Mouse (Mus musculus) megakaryocyte progenitor cell, adult 5-6 weeks (primary cell): ENCODE measurements around the gene Acer3. TPM values are rescaled to one million over a fixed set of nuclear protein-coding genes. Genes with fewer than 3 reads are reported as not detected.

Experiments
- ATAC-seq: replicated peaks from 2 replicates; pipeline ENCODE4 v1.8.0; 2016; ENCODE audit warnings: mild to moderate bottlenecking, moderate TSS enrichment, inconsistent platforms; ENCODE audit not compliant: poor library complexity
- total RNA-seq, 2 experiments: library from RNA; stranded (forward) in 1 of 2; stranded (reverse) in 1 of 2; fragments of 157-497, 149-512 nt in 1 of 2; fragments of 200-1000 nt in 1 of 2; gene quantifications; 2 replicates each; pipeline versions ENCODE4 v1.2.3 to v1.2.4; 2015 to 2017

Gene Acer3
- total RNA-seq, 2 experiments from 2014 or later: 43.4 to 59.0 TPM

DNA sequence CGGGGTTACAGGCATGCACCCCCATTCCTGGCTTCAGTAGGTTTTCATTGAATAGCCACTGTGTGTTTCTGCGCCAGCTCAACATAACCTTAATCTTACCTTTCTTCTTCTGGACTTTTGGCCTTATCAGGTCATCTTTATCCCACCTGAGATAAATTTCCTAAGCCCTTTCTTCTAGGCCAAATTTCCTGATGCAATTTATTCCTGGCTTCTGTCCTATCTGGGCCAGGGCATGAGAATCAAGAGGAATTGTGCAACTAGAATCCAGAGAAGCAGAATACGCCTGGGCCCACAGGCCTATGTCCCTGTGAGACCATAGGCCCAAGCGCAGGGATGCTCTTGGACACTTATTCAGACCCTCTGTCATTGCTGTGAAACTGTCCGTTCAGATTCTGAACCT is 12.5 kb upstream of the Acer3 start:
- no peak for ATAC-seq

DNA sequence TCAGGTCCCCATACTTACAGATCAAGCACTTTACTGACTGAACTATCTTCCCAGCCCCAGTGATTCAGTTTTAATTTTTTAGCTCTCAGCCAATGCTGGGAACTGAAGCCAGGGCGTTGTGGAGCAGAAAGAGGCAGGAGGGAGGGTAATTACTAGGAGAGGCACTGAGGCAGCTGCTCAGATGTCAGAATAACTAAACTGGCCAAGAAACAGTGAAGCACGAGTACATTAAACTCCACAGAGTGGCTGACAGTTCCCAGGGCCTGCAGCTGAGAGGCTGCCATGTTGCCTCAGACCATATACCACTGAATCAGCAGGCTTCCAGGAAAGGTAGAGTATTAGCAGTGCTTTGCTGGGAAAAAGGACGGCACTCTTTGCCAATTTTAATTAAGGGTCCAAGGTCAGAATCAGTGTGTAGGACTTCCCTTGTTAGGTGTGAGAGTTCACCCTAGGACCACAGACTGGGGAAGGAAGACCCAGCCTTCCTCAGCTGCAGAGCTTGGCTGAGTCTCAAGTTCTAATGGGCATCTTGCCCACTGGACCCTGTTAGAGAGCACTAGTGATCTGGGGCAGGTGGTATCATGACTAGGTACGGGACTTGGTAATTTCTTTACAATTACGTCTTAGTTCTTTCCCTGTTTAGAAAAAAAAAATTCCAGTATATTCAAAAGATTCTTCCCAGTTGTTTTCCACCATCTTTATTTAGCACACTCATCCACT is 11.8 kb upstream of the Acer3 start:
- ATAC-seq: no peak

DNA sequence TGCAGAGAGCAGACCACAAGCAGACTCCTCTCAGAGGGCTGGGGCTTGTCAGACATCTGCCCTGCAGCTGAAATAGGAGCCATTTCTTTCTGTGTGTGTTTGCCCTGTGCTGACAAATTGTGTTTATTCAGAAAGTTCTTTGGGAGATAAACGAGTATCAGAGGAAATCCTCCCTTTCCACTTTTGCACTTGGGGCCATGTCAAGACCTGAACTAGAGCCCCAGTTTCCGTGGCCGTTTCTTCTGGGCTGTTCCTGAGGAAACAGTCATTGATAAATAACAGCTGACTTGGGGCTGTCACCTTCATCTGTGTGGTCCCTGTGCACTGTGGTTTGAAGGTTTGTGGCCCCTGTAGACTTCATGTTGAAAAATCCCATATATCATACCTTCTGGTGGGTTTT is 10.9 kb upstream of the Acer3 start:
- ATAC-seq: no peak

DNA sequence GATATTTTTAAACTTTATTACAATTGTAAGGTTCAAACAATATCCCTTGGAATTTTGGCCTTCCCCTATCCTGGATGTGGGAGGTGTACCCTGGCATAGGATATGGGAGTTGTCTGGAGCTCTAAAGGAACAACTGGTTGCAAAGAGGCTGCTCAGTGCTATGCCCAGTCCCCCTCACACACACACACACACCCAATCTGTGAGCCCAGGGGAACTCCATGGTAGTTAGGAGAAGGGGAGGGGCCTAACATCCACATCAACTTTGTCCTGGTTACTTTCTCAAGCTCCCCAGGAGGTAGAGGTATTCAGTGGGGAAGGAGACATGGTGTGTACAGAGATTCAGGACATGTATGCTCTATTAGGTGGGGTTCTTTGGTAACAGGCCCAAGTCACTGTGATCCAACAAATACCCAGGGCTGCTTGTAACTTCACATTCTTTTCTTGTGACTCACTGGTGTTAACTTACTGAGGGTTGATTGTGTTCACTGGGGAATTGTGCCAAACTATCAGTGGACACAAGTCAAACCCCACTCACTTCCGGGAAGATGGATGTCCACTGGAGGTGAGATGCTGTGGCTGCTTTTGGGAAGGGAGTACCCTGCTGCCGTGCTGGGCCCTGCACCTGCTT is 9.5 kb upstream of the Acer3 start:
- ATAC-seq: peak; percentile 2; the same call in 1 of the 2 replicates

DNA sequence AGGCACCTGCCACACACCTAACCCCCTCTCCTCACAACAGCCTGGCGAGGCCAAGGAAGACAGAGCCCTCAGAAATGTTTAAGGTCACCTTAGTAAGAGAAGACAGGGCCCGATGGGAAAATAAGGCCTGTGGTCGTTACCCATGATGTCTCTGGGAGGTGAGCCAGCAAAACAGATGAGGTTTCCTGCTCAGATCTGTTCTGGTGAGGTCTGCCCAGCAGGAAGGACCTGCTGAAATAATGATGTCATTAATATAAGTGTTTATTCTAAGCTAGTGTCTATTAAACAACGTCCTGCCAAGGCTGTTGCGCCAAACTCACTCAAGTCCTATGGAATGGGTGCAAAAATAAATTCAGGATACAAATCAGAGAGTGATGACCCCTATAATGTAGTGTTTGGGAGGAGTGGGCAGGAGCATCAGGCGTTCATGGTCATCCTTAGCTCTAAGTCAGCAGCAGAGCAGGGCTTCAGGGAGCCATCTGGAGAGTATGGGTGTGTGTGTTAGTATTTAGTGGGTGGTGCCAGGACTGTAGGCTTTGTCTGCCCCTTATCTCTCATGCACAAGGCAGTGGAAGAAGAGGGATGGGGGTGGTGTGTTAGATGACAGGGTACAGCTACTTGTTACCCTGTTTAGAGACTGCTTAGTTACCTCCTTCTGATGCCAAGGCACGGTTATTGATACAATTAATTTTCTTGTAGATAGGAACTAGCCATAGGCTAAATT is 8.8 kb upstream of the Acer3 start:
- ATAC-seq: peak; percentile 95

DNA sequence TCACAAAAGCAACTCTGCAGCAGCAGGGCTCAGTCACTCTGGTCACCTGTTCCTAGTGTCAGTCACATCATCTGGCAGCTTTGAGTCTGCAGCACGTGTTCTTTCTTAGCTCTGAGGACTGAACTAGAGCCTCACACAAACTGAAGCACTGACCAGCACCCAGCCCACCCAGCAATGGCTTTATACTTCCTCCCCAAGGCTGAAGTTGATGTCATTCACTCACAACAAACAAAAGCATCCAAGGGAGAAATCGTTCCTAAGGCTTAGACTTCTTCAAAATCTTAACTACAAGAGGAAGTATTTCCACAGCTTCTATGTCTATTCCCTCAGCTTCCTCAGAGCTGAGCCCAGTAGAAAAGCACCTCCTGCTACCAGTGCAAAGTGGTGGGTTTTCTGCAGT is 7.3 kb upstream of the Acer3 start:
- ATAC-seq: no peak

DNA sequence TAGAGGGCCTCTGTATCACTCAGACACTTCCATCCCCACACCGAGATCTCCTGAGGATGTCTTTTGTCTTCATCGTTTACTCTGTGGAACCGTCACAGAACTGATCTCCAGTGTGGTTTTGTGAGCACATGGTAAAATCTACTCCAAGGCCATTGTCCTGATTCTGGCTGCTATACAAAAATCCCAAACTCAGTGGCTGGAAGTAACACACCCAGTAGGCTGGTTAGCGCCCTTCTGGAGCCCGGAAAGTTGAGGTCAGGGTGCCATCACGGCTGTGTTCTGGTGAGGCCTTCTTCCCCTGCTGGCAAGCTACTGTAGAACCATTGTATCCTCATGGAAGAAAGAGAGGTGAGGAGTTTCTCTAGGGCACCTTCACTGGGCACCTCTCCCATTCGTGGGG is 5.0 kb upstream of the Acer3 start:
- ATAC-seq: no peak

DNA sequence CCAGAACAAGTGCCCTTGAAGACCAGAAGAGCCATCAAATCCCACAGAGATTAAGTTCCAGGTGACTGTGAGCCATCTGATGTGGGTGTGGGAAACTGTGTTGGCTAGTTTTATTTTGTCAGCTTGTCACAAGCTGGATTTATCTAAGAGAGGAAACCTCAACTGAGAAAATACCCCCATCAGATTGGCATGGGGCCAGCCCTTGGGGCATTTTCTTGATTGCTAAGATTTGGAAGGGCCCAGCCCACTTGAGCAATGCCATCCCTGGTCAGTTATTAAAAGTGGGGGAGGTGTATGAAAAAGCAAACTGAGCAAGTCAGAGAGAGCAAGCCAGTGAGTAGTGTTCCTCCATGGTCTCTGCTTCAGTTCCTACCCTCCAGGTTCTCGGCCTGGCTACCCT is 3.2 kb upstream of the Acer3 start:
- no peak for ATAC-seq

DNA sequence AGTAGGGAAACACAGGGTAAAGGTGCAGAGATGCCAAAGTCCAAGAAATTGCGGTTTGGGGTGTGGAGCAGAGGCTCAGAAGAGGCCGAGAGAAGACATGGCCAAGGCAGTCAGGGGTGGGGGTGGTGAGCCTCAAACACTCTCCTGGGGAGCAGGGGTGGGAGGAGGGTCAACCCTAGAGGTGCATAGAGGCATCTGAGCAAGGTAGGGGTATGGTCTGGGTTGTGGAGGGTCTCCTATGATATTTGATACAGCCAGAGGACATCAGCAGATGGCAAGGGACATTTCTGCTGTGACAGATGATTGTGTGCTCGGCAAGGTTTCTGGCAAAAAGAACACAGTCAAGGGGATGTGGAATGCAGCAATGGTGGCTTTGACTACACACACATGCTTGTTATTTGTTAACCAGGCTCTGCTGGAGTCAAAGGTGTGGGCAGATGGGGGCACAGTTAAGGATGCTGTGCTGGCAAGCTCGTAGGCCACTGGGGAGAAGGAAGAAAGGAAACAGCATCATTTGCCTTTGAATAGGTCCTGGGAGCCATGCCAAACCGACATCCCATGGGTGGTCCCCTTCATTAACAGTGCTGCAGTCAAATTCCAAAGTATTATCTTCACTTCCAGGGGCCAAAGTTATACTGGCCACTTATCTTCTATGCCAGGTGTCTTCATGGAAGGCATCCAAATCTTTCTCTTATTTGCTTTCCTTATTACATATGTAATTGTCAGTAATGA is 2.4 kb upstream of the Acer3 start:
- ATAC-seq: peak; percentile 70

DNA sequence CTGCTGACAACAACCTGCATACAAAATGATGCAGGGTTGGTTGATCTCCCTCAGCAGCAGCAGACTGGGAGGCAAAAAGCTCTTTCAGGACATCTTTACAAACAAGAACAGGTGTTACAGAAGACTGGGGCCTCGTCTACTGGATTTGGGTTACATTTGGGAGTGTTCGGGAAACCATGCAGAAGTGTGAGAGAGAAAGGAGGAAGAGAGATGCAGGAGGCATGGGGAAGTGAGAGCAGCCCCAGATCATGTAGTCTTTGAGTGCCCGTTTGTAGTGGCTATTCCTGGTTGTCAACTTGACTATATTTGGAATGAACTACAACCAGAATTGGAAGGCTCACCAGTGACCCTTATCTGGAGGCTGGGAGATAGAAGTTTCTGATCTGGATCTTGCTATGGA is 1.4 kb upstream of the Acer3 start:
- peak; percentile 37 for ATAC-seq

DNA sequence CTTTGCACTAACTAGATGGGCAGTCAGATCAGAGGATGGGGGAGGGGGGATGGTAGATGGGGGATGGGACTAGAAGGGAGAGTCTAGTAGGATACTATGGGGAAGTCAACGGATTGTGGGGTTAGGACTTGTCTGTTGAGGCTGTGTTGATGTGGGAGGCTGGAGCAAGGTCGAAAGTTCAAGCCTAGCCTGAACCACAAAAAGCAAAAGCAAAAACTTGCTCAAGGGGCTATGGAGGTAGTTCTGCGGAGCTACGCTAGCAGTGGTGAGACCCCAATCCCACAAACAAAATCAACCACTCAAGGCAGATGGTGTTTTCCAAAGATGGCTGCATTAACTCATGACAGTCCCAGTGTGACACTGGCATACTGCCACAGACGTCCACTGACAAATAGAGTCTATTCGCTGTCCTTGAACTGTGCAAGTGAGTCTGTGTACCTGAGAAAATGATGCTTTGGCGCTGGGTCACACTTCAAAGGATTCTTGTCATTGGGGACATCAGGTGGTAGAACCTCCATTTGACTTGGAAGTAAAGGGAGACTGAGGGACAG is 927 bp downstream of the Acer3 start:
- no peak for ATAC-seq

DNA sequence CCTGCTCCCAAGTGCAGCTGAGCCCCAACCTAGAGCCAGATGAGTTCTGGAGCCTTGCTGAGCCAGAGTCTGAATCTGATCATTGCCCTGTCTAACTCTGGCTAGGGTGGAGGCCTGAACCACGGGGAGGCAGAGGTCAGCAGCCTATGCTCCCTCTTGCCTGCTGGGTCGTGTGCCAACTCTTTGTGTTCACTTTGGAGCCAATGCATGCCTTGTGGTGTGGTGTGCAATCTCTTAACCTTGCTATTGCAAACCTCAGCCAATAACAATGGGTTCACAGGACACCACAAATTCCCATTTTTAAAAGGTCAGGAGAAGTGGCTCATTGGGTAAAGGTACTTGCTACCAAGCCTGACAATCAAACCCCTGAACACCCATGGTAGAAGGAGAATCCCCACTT is 4.4 kb downstream of the Acer3 start:
- no peak for ATAC-seq

DNA sequence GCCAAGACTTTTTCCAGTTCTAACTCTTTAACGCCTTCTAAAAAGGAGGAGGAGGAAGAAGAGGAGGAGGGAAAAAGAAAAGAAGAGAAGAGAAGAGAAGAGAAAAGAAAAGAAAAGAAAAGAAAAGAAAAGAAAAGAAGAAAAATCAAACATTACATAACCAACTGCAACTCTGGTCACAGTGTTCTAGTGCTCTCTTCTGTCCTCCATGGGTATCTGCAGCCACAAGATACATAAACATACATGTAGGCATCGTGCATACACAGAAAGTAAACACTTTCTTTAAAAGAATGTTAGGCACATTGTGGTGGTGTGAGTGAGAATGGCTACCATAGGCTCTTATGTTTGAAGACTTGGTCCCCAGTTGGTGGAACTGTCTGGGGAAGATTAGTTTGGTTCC is 5.9 kb downstream of the Acer3 start:
- no peak for ATAC-seq

DNA sequence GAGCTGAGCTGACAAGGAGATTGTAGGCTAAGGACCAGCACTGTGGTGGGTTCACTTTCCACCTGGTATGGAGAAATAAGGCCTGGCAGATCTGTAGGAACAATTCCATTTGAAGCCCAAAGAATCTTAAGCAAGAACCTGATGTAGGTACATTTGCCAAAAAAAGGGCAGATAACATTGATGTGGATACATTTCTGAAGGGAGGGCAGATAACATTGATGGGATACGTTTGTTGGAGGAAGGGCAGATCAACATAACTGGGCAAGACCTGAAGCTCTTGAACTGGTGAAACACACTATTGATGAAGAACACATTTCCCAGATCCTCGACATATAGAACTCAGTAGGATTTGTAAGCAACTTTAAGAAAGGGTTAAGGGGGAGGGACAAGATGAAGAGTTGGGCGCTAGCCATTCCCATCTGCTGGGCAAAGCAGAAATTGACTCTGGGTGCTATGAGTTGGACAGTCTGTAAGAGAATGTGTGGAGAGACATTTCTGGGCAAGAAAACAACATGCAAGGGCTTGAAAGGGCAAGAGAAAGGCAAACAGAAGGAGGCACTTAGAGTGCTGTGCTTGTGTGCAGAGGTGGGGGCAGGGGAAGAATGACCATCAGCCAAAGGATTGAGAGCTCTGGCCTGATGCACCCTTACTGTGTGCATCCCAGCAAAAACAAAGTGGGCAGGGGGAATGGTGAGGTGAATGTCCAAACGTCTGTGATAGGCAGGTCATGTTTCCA is 8.7 kb downstream of the Acer3 start:
- ATAC-seq: no peak

DNA sequence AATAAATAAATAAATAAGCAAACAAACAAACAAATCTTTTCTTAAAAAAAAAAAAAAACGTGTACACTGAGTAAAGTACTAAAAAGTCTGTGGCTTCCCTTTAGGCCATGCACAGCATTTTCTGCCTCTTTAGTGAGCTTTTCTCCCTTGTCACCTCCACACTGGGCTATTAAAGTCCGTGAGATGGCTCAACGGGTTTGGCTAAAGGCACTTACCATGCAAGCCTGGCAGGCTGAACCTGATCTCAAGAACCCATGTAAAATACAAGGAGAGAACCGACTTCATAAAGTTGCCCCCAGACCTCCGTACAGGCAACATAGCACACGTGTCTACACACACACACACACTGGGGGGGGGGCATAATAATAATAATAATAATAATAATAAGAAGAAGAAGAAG is 10.7 kb downstream of the Acer3 start:
- no peak for ATAC-seq

DNA sequence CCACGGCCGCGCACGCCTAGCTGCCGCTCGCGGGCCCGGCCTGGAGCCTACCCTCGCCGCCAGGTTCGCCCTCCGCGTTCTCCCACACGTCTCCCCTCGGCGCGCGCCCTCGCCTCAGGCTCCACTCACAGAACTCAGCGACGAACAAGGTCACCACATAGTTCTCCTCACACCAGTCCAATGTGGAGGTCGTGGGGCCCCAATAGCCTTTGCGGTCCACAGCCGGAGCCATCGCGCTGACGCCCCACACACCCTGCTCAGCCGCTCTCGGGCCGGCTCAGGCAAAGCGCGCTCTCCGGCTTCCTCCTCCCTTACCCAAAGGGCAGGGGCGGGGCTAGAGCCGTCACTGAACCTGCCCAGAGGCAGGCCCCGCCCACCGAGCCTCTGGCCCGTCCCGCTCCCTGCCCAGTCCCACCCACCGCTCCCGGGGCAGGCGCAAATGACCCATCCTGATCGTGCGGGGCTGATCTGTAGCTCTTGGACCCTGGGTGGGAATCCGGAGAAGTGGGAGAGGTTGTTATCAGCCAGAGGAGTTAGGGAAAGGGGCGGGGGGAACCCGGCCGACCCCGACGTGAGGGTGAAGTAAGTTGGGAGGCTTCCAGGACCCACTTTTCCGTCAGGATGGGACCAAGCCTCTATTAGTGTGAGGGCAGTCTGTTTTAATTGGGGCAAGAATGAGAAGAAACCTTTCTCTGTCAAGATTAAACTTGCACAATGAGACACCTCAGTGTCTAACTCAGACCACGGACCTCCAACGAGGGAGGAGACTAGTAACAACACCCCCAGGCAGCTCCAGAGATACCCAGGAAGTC is 11.6 kb downstream of the Acer3 start:
- peak; percentile 98 for ATAC-seq

DNA sequence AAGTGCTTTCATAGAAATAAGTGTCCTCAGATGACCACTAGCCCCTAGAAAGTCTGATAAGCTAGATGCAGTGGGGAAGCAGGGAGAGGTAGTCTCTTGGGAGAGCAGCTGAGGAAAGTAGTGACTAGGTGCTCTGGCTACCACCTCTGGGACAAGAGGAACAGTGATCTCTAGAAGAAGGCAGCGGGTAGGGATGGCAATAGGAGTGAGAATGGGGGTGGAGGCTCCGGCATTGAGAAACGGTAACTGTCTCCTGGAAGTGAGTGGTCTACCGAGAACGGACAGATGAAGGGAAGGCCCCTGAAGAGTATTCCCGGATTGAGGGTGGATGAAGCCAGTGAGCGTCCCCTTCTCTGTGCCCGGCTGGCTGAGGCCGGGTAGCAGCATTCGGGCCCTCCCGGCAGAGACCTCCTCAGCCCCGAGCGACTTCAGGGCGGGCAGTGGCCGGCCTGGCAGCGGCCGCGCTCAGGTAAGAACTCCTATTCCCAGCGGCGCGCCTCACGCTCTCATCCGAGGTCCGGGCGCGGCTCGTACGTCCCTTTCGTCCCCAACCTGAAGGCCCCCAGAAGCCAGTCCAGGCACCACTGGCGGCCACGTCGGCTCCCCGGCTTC is 12.3 kb downstream of the Acer3 start:
- 0 out of 2 replicates have a peak, but pooled peaks have one; percentile 2 for ATAC-seq

DNA sequence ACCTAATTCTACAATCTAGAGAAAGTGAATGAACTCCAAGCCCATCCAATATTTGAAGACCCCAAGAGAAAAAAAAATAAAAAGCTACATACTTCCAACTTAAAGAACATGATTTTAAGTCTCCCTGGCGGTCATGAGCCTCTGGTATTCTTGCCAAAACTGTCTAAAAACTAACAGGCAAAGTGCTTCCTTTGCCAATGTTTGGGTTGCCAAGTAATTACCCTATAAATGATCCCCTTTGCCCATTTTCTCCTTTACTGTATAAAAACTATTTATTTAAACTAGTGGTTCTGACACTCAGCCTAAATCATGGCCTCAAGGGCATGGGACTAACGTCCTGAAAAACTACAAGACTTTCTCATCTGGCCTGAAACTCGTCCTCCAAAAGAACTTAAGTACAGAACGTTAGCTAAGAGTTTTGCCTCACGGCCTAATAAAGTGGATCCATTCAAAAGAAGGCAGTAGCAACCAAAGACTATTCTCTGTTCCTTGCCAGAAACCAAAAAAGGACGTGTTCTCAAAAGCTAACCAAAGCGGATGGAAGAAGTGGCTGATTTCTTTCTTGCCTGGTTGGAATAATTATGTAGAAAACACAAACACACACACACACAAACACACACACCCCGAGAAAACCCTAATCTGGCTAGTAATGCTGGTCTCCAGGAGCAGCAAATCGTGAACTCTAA is 12.9 kb downstream of the Acer3 start:
- ATAC-seq: no peak

DNA sequence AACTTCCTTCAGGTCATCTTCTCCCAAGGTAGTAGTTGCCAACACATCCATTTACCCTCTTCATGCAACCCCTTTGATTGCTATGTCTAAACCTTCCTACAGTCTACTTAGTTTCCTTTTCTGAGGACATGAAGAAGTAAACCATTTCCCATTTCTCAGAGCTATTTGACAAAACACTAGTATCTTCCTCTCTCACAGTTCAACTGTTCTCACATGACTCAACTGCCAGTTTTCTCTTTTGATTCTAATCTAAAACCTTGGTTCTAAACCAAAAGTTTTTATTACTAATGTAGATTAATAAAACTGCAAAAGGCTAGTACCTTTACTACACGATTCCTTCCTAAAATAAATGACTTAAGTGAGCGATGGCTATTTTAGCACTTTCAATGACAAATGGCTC is 13.6 kb downstream of the Acer3 start:
- ATAC-seq: no peak
